Mouse (Mus musculus): Measurements from ENCODE around the gene Ttf1. TPM values are rescaled to one million over a fixed set of nuclear protein-coding genes. Genes with fewer than 3 reads are reported as not detected.

The Ttf1 gene
- total RNA-seq, 2 experiments from 2014 or later = 6.4 to 6.7 TPM

- intact Hi-C loops (cut with DNase I) = no loop called here
- no peak for DNase-seq
Measured at GRCm38 (mm10) chr2:29122446-29122845, 62.4 kb downstream of the Ttf1 start.

GRCm38 (mm10) chr2:29123907-29124569, 64.0 kb downstream of the Ttf1 start, which contains the start of gene Setx:
Gene Setx, plus strand, starts transcription at chr2:29124181.
- no peak for DNase-seq
- intact Hi-C loops (cut with DNase I) = loop anchor here (2.0 kb wide), 2 partner anchors 19 to 63 kb away; partner anchors contain the start of gene Ttf1

GRCm38 (mm10) chr2:29124571-29124935, 64.5 kb downstream of the Ttf1 start:
- intact Hi-C loops (cut with DNase I) = loop anchor here (2.0 kb wide), 2 partner anchors 20 to 64 kb away; partner anchors contain the start of gene Ttf1
- DNase-seq = no peak

GRCm38 (mm10) chr2:29124936-29125701, 65.1 kb downstream of the Ttf1 start:
- intact Hi-C loops (cut with DNase I) = loop anchor here (2.0 kb wide), 2 partner anchors 20 to 64 kb away; partner anchors contain the start of gene Ttf1
- DNase-seq = peak; percentile 97 to 99

- DNase-seq = no peak
- intact Hi-C loops (cut with DNase I) = no loop called here
Measured at GRCm38 (mm10) chr2:29130118-29130899, 70.2 kb downstream of the Ttf1 start.

GRCm38 (mm10) chr2:29135161-29135560, 75.1 kb downstream of the Ttf1 start:
- no peak for DNase-seq
- intact Hi-C loops (cut with DNase I) = no loop called here

Other genes starting within 250 kb of the Ttf1 start
- gene Gtf3c4, start 219.9 kb upstream of the Ttf1 start, total RNA-seq (2021) = 10 to 100 TPM; 17.8 to 20.1 TPM
- gene Ddx31, start 219.9 kb upstream of the Ttf1 start, total RNA-seq (2021) = 1 to 10 TPM; 3.3 to 4.1 TPM
- gene Barhl1, start 143.6 kb upstream of the Ttf1 start, total RNA-seq (2021) = not detected
- gene Cfap77, start 5.2 kb upstream of the Ttf1 start, total RNA-seq (2021) = not detected
- gene Setx, start 63.9 kb downstream of the Ttf1 start, total RNA-seq (2021) = 10 to 100 TPM; 32.6 to 34.5 TPM
- gene Ntng2, start 192.7 kb downstream of the Ttf1 start, total RNA-seq (2021) = 1 to 10 TPM; 5.6 to 5.7 TPM